Mouse (Mus musculus): ENCODE data around the gene Ncs1.

DNA sequence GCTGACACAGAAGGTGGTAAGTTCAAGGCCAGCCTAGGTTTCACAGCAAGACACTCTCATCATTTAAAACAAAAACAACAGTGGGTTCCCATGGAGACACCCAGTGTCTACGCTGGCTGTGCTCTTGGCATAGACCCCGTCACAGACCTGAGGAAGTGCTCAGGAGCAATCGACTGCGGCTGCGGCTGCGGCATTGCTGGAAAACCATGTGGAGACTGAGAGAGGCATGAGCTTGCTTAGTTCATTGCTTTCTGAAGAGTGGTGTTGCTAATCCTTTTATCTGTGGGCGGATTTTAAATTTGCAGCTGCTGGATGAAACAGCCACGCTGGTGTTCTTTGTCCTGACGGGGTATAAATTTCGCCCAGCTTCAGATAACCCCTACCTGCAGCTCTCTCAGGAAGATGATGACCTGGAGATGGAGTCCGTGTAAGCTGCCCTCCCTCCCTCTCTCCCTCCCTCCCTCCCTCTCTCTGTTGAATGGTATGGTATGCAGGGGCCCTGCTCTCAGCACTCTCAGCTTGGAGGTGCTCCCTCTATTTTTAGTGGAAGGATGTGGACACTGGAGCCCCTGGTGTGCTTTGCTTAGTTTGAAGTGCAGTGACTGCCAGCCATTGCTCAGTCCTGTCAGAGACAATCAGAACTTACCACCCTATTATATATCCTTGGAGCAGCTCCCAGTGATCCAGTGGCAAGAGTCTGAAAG is 35.3 kb upstream of the Ncs1 start:
- TF ChIP-seq CTCF (IDR thresholded peaks at IDR 0.05; ENCODE audit: low read depth) (no peak), EP300 (optimal IDR thresholded peaks at IDR 0.05) (no peak)
